Mouse (Mus musculus) forebrain, embryonic 11.5 days (tissue): Measurements from ENCODE around the gene Pum1. TPM values are rescaled to one million over a fixed set of nuclear protein-coding genes. Genes with fewer than 3 reads are reported as not detected.
A peak's percentile ranks its signal among the peaks of the same experiment; 100 is the strongest.

Experiments
- ATAC-seq: fragments of 200-750 bp; cut with Nextera tagmentation; replicated peaks from 2 replicates; pipeline ENCODE4 v1.8.0; 2017; ENCODE audit warnings: moderate TSS enrichment; ENCODE audit not compliant: low FRiP score
- DNase-seq: peaks from one replicate; pipeline ENCODE4 v3.0.0-alpha.2; 2017; ENCODE audit warnings: low spot score
- H3K27ac ChIP-seq: fragments of 300-500 bp; sonication (generic); 2 replicates; pipeline ENCODE4 v1.5.1; 2014; ENCODE audit warnings: low read depth, low read length
- H3K27me3 ChIP-seq: fragments of 300-500 bp; sonication (generic); 2 replicates; pipeline ENCODE4 v1.6.1; 2014; ENCODE audit warnings: mild to moderate bottlenecking, low read length, mixed read lengths; ENCODE audit not compliant: control insufficient read depth, insufficient read depth
- H3K36me3 ChIP-seq: fragments of 300-500 bp; sonication (generic); 2 replicates; pipeline ENCODE4 v1.6.1; 2014; ENCODE audit warnings: mild to moderate bottlenecking, low read length, moderate library complexity, mixed read lengths; ENCODE audit not compliant: control insufficient read depth, insufficient read depth
- H3K4me1 ChIP-seq: fragments of 300-500 bp; sonication (generic); replicated peaks from 2 replicates; pipeline ENCODE4 v1.6.1; 2014; ENCODE audit warnings: low read length, mixed read lengths; ENCODE audit not compliant: control insufficient read depth, insufficient read depth
- H3K4me2 ChIP-seq: fragments of 300-500 bp; sonication (generic); 2 replicates; pipeline ENCODE4 v1.6.1; 2014; ENCODE audit warnings: low read depth, mild to moderate bottlenecking, low read length, moderate library complexity, mixed read lengths; ENCODE audit not compliant: severe bottlenecking
- H3K4me3 ChIP-seq: fragments of 300-500 bp; sonication (generic); 2 replicates; pipeline ENCODE4 v1.5.1; 2014; ENCODE audit warnings: low read depth, low read length
- H3K9ac ChIP-seq: fragments of 300-500 bp; sonication (generic); 2 replicates; pipeline ENCODE4 v1.6.1; 2014; ENCODE audit warnings: low read length
- H3K9me3 ChIP-seq: fragments of 300-500 bp; sonication (generic); 2 replicates; pipeline ENCODE4 v1.6.1; 2016; ENCODE audit warnings: low read length, mixed read lengths; ENCODE audit not compliant: control insufficient read depth
- WGBS: fragments of 180-500 bp; shearing (Covaris S2); extraction: QIAGEN DNeasy Blood & Tissue Kit; methylation state at CpG from one replicate; pipeline ENCODE4 v1.1.7; 2014; 5-methylcytosine and 5-hydroxymethylcytosine counted together
- polyA plus RNA-seq: library from polyadenylated mRNA; unstranded; fragments of >200 nt; fragmentation: Nextera tagmentation; extraction: Ambion mirVana; gene quantifications from 2 replicates; pipeline ENCODE4 v1.2.1, GENCODE M21; 2014

Gene Pum1
- polyA plus RNA-seq, 1 experiment from 2014 or later = 131 TPM

GRCm38 (mm10) chr4:130703601-130704000 lies 40.5 kb downstream of the Pum1 start:
- WGBS = 99% methylated on average over 3 of the region's 3 CpGs
- H3K9me3 ChIP-seq = no peaks in the 10 kb centered on the region
- 0 out of 2 replicates have a peak, but pooled peaks cover 2% of the 10 kb centered on the region for H3K4me1 ChIP-seq
- H3K9ac ChIP-seq = no peak overlapping the region
- H3K4me3 ChIP-seq = no peak overlapping the region
- H3K36me3 ChIP-seq = peaks cover 3% of the 10 kb centered on the region; the same call in 1 of the 2 replicates
- H3K27ac ChIP-seq = no peak overlapping the region
- no peak overlapping the region for H3K4me2 ChIP-seq
- ATAC-seq (no peak), DNase-seq (no peak)
- no peaks in the 10 kb centered on the region for H3K27me3 ChIP-seq

- Histone ChIP-seq H3K36me3 (peaks cover 3% of the 10 kb centered on the region; the same call in 1 of the 2 replicates), H3K27ac (no peak overlapping the region), H3K27me3 (no peaks in the 10 kb centered on the region), H3K4me1 (0 out of 2 replicates have a peak, but pooled peaks cover 2% of the 10 kb centered on the region), H3K9me3 (no peaks in the 10 kb centered on the region), H3K4me2 (no peak overlapping the region), H3K9ac (no peak overlapping the region), H3K4me3 (no peak overlapping the region)
- ATAC-seq (no peak), DNase-seq (no peak)
- WGBS = 97% methylated on average over 4 of the region's 4 CpGs
Observed at GRCm38 (mm10) chr4:130704615-130705014, 41.5 kb downstream of the Pum1 start.

GRCm38 (mm10) chr4:130706215-130707000 lies 43.3 kb downstream of the Pum1 start:
- no peak overlapping the region for H3K27ac ChIP-seq
- peaks cover 8% of the 10 kb centered on the region; the same call in 1 of the 2 replicates for H3K4me1 ChIP-seq
- H3K36me3 ChIP-seq = peaks cover 3% of the 10 kb centered on the region; the same call in 1 of the 2 replicates
- ATAC-seq (no peak), DNase-seq (no peak)
- 92% methylated on average over 3 of the region's 3 CpGs for WGBS
- no peaks in the 10 kb centered on the region for H3K9me3 ChIP-seq
- no peak overlapping the region for H3K4me3 ChIP-seq
- H3K27me3 ChIP-seq = no peaks in the 10 kb centered on the region
- H3K4me2 ChIP-seq = no peak overlapping the region
- H3K9ac ChIP-seq = no peak overlapping the region

GRCm38 (mm10) chr4:130711353-130711848 lies 48.3 kb downstream of the Pum1 start:
- ATAC-seq (peak; percentile 36; the same call in 1 of the 2 replicates), DNase-seq (no peak)
- 22% methylated on average over 5 of the region's 5 CpGs for WGBS
- Histone ChIP-seq H3K4me1 (peaks cover 6% of the 10 kb centered on the region; the same call in 1 of the 2 replicates), H3K9ac (no peak overlapping the region), H3K27me3 (no peaks in the 10 kb centered on the region), H3K9me3 (no peaks in the 10 kb centered on the region), H3K36me3 (no peaks in the 10 kb centered on the region), H3K27ac (peak overlapping the region; percentile 18; the same call in 1 of the 2 replicates), H3K4me3 (no peak overlapping the region), H3K4me2 (no peak overlapping the region)

GRCm38 (mm10) chr4:130712341-130712740 lies 49.2 kb downstream of the Pum1 start:
- no peak for ATAC-seq

GRCm38 (mm10) chr4:130713430-130713829 lies 50.3 kb downstream of the Pum1 start:
- DNase-seq (no peak), ATAC-seq (no peak)
- Histone ChIP-seq H3K4me1 (peaks cover 6% of the 10 kb centered on the region; the same call in 1 of the 2 replicates), H3K36me3 (no peaks in the 10 kb centered on the region), H3K9me3 (no peaks in the 10 kb centered on the region), H3K27ac (no peak overlapping the region), H3K4me3 (no peak overlapping the region), H3K27me3 (no peaks in the 10 kb centered on the region), H3K9ac (no peak overlapping the region), H3K4me2 (no peak overlapping the region)
- WGBS = 87% methylated on average over 5 of the region's 5 CpGs

More at GRCm38 (mm10) chr4:130712341-130712740, 49.2 kb downstream of the Pum1 start:
- peaks cover 6% of the 10 kb centered on the region; the same call in 1 of the 2 replicates for H3K4me1 ChIP-seq
- no peak overlapping the region for H3K9ac ChIP-seq
- no peak overlapping the region for H3K4me2 ChIP-seq
- no peak overlapping the region for H3K27ac ChIP-seq
- DNase-seq = no peak
- H3K36me3 ChIP-seq = no peaks in the 10 kb centered on the region
- WGBS = 84% methylated on average over 3 of the region's 3 CpGs
- H3K4me3 ChIP-seq = no peak overlapping the region
- H3K9me3 ChIP-seq = no peaks in the 10 kb centered on the region
- no peaks in the 10 kb centered on the region for H3K27me3 ChIP-seq

GRCm38 (mm10) chr4:130715126-130715525 lies 52.0 kb downstream of the Pum1 start:
- H3K9me3 ChIP-seq = no peaks in the 10 kb centered on the region
- H3K27ac ChIP-seq = no peak overlapping the region
- ATAC-seq = no peak
- H3K4me3 ChIP-seq = no peak overlapping the region
- DNase-seq = no peak
- no peak overlapping the region for H3K9ac ChIP-seq
- H3K4me2 ChIP-seq = no peak overlapping the region
- no peaks in the 10 kb centered on the region for H3K27me3 ChIP-seq
- peaks cover 6% of the 10 kb centered on the region; the same call in 1 of the 2 replicates for H3K4me1 ChIP-seq
- H3K36me3 ChIP-seq = 0 out of 2 replicates have a peak, but pooled peaks cover 5% of the 10 kb centered on the region

- Histone ChIP-seq H3K9me3 (no peaks in the 10 kb centered on the region), H3K4me2 (no peak overlapping the region), H3K27me3 (no peaks in the 10 kb centered on the region), H3K4me3 (no peak overlapping the region), H3K36me3 (0 out of 2 replicates have a peak, but pooled peaks cover 5% of the 10 kb centered on the region), H3K27ac (no peak overlapping the region), H3K4me1 (peaks cover 9% of the 10 kb centered on the region; the same call in 1 of the 2 replicates), H3K9ac (no peak overlapping the region)
- DNase-seq (no peak), ATAC-seq (no peak)
Observed at GRCm38 (mm10) chr4:130715623-130716022, 52.5 kb downstream of the Pum1 start.
